ENCODE assay signal across 18 mouse cellular contexts in genomic region chr12:40431075-40431474, GRCm38 (mm10). TPM values are rescaled to one million over a fixed set of nuclear protein-coding genes. Genes with fewer than 3 reads are reported as not detected.
DNase-seq lines count a peak whose midpoint lies in the region; ATAC-seq and TF ChIP-seq lines count a peak whose summit lies in the region.
"Had no signal": no experiment of that assay in that cellular context is flagged by ENCODE, and none has a peak within 500 bp of the region (broad histone marks: within the 10 kb centered on the region; RNA-seq: fewer than 3 reads in every experiment).

No protein-coding gene starts in this region.

- no peaks in the 10 kb centered on the region for H3K36me3 ChIP-seq in kidney, postnatal 0 days (ENCODE audit: insufficient read depth, low read length)
- H3K36me3 ChIP-seq in kidney, embryonic 14.5 days (ENCODE audit: control insufficient read depth, insufficient read depth, low read length), result no peaks in the 10 kb centered on the region
- H3K36me3 ChIP-seq in forebrain, embryonic 13.5 days (ENCODE audit: poor library complexity, severe bottlenecking), result no peaks in the 10 kb centered on the region
- H3K36me3 ChIP-seq: heart, embryonic 13.5 days; liver, embryonic 15.5 days had no signal

- ATAC-seq in kidney, postnatal 0 days (replicated peaks; ENCODE audit: low FRiP score, low read depth), result no peak
- ATAC-seq in kidney, embryonic 14.5 days (ENCODE audit: low FRiP score, low TSS enrichment), result no peak
- peak; percentile 36; the same call in 1 of the 2 replicates for ATAC-seq in forebrain, embryonic 13.5 days
- ATAC-seq: intestine, postnatal 0 days had no signal

- H3K9ac ChIP-seq in kidney, postnatal 0 days (ENCODE audit: low read depth, low read length), result no peak overlapping the region
- H3K9ac ChIP-seq in kidney, embryonic 14.5 days (ENCODE audit: low read depth, low read length), result no peak overlapping the region
- H3K9ac ChIP-seq in forebrain, embryonic 13.5 days, result no peak overlapping the region
- H3K9ac ChIP-seq: heart, embryonic 13.5 days; liver, embryonic 15.5 days had no signal

- H3K27me3 ChIP-seq in kidney, postnatal 0 days (ENCODE audit: insufficient read depth, low read length), result no peaks in the 10 kb centered on the region
- no peaks in the 10 kb centered on the region for H3K27me3 ChIP-seq in kidney, embryonic 14.5 days (ENCODE audit: control insufficient read depth, insufficient read depth, low read length)
- no peaks in the 10 kb centered on the region for H3K27me3 ChIP-seq in forebrain, embryonic 13.5 days
- H3K27me3 ChIP-seq: heart, embryonic 13.5 days; liver, embryonic 15.5 days had no signal

- 73% methylated on average over 5 of the region's 5 CpGs for WGBS in kidney, postnatal 0 days
- WGBS in kidney, embryonic 14.5 days, result 72% methylated on average over 5 of the region's 5 CpGs
- WGBS in forebrain, embryonic 13.5 days, result 47% methylated on average over 5 of the region's 5 CpGs

- no peak for DNase-seq in gastrocnemius, adult 2 months
- no peak for DNase-seq in gastrocnemius, adult 8-10 months (ENCODE audit: low spot score in 2 of 2)
- no peak for DNase-seq in kidney, postnatal 0 days (ENCODE audit: low spot score)
- DNase-seq in NIH3T3 (ENCODE audit: low read depth), result peak; percentile 9
- DNase-seq in embryo, embryonic 10.5 days (ENCODE audit: low spot score), result no peak
- DNase-seq in urinary bladder, postnatal 36 days (ENCODE audit: low spot score in 2 of 2), result no peak
- DNase-seq: adrenal gland, adult 8-10 months; cerebellum, adult 11 months; cerebellum, postnatal 14 days; heart, postnatal 4 days; kidney, postnatal 4 days; lung, postnatal 14 days; thymus, adult 2 months had no signal

- 0 out of 2 replicates have a peak, but pooled peaks cover 6% of the 10 kb centered on the region for H3K4me1 ChIP-seq in kidney, postnatal 0 days (replicated peaks; ENCODE audit: insufficient read depth, low read length)
- H3K4me1 ChIP-seq in kidney, embryonic 14.5 days (ENCODE audit: control insufficient read depth, insufficient read depth, low read length), result peaks cover 11% of the 10 kb centered on the region
- H3K4me1 ChIP-seq in forebrain, embryonic 13.5 days, result peaks cover 20% of the 10 kb centered on the region
- H3K4me1 ChIP-seq: liver, embryonic 15.5 days had no signal

- no peak for TF ChIP-seq CTCF in gastrocnemius, adult 2 months (IDR thresholded peaks at IDR 0.05)
- no peak for TF ChIP-seq CTCF in kidney, postnatal 0 days (IDR thresholded peaks at IDR 0.05; ENCODE audit: low read depth)

- H3K4me3 ChIP-seq in gastrocnemius, adult 2 months, result no peak overlapping the region
- H3K4me3 ChIP-seq in kidney, postnatal 0 days (replicated peaks; ENCODE audit: low read depth, low read length), result no peak overlapping the region
- no peak overlapping the region for H3K4me3 ChIP-seq in kidney, embryonic 14.5 days (ENCODE audit: low read length)
- H3K4me3 ChIP-seq in forebrain, embryonic 13.5 days, result no peak overlapping the region
- H3K4me3 ChIP-seq: heart, embryonic 13.5 days; liver, embryonic 15.5 days had no signal

- H3K9me3 ChIP-seq in kidney, postnatal 0 days (replicated peaks; ENCODE audit: low read length), result no peaks in the 10 kb centered on the region
- no peaks in the 10 kb centered on the region for H3K9me3 ChIP-seq in kidney, embryonic 14.5 days (ENCODE audit: control insufficient read depth, low read length)
- no peaks in the 10 kb centered on the region for H3K9me3 ChIP-seq in forebrain, embryonic 13.5 days (replicated peaks)
- H3K9me3 ChIP-seq: heart, embryonic 13.5 days; liver, embryonic 15.5 days had no signal

- H3K27ac ChIP-seq in gastrocnemius, adult 2 months, result peak overlapping the region; percentile 76
- H3K27ac ChIP-seq in kidney, postnatal 0 days, result 0 out of 2 replicates have a peak overlapping the region, but pooled peaks have one; percentile 1
- no peak overlapping the region for H3K27ac ChIP-seq in kidney, embryonic 14.5 days (ENCODE audit: low read depth, low read length)
- H3K27ac ChIP-seq in forebrain, embryonic 13.5 days, result no peak overlapping the region
- H3K27ac ChIP-seq: heart, embryonic 13.5 days; liver, embryonic 15.5 days had no signal

- intact Hi-C loops in gastrocnemius, adult 2 months (cut with DNase I), result no loop called here

- H3K4me2 ChIP-seq in kidney, postnatal 0 days (ENCODE audit: low read length), result no peak overlapping the region
- H3K4me2 ChIP-seq in kidney, embryonic 14.5 days (replicated peaks; ENCODE audit: low read depth, low read length), result no peak overlapping the region
- no peak overlapping the region for H3K4me2 ChIP-seq in forebrain, embryonic 13.5 days
- H3K4me2 ChIP-seq: heart, embryonic 13.5 days; liver, embryonic 15.5 days had no signal

RNA-seq across cellular contexts. Expression of gene Zfp277, which starts 14.6 kb away (rescaled TPM):
- total RNA-seq in gastrocnemius, adult 2 months (2021), result 1 to 10 TPM; 8.5 to 8.6 TPM
- total RNA-seq in gastrocnemius, adult 8-10 months (2022), result 1 to 10 TPM; 7.0 to 8.7 (median 8.0) TPM
- polyA plus RNA-seq in kidney, postnatal 0 days (2015; fragmentation: Nextera tagmentation; extraction: Ambion mirVana), result 41.8 TPM in 2 replicates
- polyA plus RNA-seq in kidney, embryonic 14.5 days (2014; fragmentation: Nextera tagmentation; extraction: Ambion mirVana), result 48.4 and 51.9 TPM in 2 replicates
- 28.9 and 29.5 TPM in 2 replicates for polyA plus RNA-seq in forebrain, embryonic 13.5 days (2015; fragmentation: Nextera tagmentation; extraction: Ambion mirVana)

RNA-seq across cellular contexts. Expression of gene Dock4, which starts 14.7 kb away (rescaled TPM):
- 10 to 100 TPM; 13.9 to 14.8 TPM for total RNA-seq in gastrocnemius, adult 2 months (2021)
- total RNA-seq in gastrocnemius, adult 8-10 months (2022), result 10 to 100 TPM in 2 of 4 experiments, 1 to 10 TPM in 2; 7.9 to 11.6 (median 9.4) TPM
- polyA plus RNA-seq in kidney, postnatal 0 days (2015; fragmentation: Nextera tagmentation; extraction: Ambion mirVana), result 7.0 and 8.7 TPM in 2 replicates
- 12.2 and 17.9 TPM in 2 replicates for polyA plus RNA-seq in kidney, embryonic 14.5 days (2014; fragmentation: Nextera tagmentation; extraction: Ambion mirVana)
- polyA plus RNA-seq in forebrain, embryonic 13.5 days (2015; fragmentation: Nextera tagmentation; extraction: Ambion mirVana), result 24.5 and 27.0 TPM in 2 replicates

Comparison
In these comparisons a context has a peak if more than half of its experiments do, and no peak if none do; other contexts are left out.
1. H3K27ac ChIP-seq: peak in gastrocnemius, adult 2 months (single experiment) and kidney, postnatal 0 days (single experiment); none in kidney, embryonic 14.5 days (single experiment) and forebrain, embryonic 13.5 days (single experiment).